Mouse (Mus musculus): ENCODE measurements around the gene Esyt3.

DNA sequence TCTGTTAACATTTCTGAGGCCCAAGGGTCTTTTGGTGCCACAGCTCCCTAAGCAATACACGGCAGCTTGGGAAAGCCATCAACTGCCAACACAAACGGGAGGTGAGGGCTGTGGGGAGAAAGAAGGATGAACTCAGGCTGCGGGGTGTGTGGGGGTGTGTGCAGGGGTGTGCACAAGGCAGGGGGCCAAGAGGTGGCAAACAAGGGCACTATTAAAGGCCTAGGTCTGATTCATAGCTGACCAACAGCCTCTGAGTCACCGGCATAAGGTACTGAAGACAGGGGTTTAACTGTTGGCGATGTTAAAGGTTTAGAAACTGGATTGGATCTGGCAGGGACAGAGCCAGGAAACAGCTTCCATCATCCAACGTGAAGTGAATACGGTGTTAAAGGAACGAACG, 30.5 kb upstream of the Esyt3 start:
- TF ChIP-seq POLR2A (IDR thresholded peaks at IDR 0.05; ENCODE audit: insufficient read length, low read depth), result no peak
- no peak for TF ChIP-seq USF1 (IDR thresholded peaks at IDR 0.05; ENCODE audit: low read depth)
- TF ChIP-seq MYOG (IDR thresholded peaks at IDR 0.05; ENCODE audit: control insufficient read depth in 1 of 3, insufficient read depth in 1 of 3, insufficient read length in 2 of 3, low read depth in 2 of 3), result no peak
- no peak for TF ChIP-seq TCF3 (IDR thresholded peaks at IDR 0.05; ENCODE audit: insufficient read length, low read depth)
- TF ChIP-seq E2F4 (IDR thresholded peaks at IDR 0.05; ENCODE audit: insufficient read depth), result no peak
- TF ChIP-seq POLR2AphosphoS2 (IDR thresholded peaks at IDR 0.05; ENCODE audit: insufficient read length, low read depth), result no peak
- TF ChIP-seq MAX (IDR thresholded peaks at IDR 0.05; ENCODE audit: low read depth), result no peak
- TF ChIP-seq CEBPB (IDR thresholded peaks at IDR 0.05; ENCODE audit: insufficient read depth, poor library complexity, severe bottlenecking), result no peak
- TF ChIP-seq TCF12 (IDR thresholded peaks at IDR 0.05; ENCODE audit: insufficient read depth, poor library complexity, severe bottlenecking), result no peak
- TF ChIP-seq REST (IDR thresholded peaks at IDR 0.05; ENCODE audit: insufficient read depth, insufficient read length), result no peak
- TF ChIP-seq MYOD1 (IDR thresholded peaks at IDR 0.05; ENCODE audit: control insufficient read depth in 1 of 3, insufficient read length in 2 of 3, low read depth in 2 of 3), result no peak
- TF ChIP-seq SRF (IDR thresholded peaks at IDR 0.05; ENCODE audit: control insufficient read depth, insufficient read length, low read depth), result no peak
